Mouse (Mus musculus) cerebellum, postnatal 36 days (tissue): ENCODE measurements around the gene Slc51b.

ENCODE experiments used
- DNase-seq, 2 experiments: peaks; one replicate each; pipeline ENCODE4 v3.0.0; 2021 to 2022; ENCODE audit warnings: mixed read lengths in 2 of 2

The Slc51b gene

DNA sequence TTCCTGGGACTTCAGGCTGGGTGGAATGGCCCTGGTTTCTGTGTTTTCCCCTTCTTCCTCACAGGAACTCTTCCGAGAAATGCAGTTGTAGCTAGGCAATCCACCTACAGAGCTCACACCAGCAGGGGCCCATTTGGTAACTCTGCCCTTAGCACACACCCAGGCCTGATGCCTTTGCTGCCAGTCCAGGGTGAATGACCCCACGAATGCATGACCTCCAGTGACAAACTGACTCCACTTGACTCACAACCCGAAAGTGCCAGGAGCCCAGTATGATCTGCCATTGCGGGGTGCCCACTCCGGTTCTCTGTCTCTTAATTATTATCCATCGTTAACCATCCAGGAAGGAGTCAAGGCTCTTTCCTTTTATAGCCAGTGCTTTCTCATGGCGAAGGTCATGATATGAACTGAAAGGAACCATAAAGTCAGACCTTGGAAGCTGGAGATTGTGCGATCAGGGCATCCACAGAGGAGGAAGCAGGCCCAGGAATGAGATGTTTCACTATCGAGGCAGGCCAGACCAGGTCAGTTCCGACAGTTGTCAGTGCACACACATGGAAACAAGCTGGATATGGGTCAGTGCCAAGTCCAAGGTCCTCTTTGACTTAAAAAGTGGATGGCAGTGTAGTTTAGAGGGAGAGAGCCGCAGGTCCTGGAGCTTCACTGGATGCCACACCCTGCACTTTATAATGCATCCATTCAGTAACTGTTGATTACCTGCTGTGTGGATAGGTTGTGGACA, at the start of gene Slc51b:
Gene Slc51b, minus strand, starts transcription at position 196 of the 742 bp plus-strand sequence.
- DNase-seq: no peak

DNA sequence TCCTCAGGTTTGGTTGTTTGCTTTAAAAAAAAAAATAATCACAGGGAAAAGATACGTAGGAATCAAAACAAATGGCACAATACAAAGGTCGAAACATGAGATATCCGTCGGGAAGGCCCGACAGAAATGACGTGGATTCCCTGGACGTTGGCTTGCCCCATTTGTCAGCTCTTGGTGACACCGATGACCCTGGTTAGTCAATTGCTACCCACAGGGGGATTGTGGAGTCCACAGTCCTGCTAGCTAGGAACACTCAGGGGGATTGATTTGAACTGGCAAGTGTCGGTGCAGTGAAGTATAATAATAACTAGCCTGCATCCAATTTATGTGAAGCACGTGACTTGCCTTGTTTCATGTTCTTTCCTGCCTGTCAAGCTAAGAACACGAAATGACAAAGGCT, 44.9 kb upstream of the Slc51b start:
- DNase-seq: no peak

DNA sequence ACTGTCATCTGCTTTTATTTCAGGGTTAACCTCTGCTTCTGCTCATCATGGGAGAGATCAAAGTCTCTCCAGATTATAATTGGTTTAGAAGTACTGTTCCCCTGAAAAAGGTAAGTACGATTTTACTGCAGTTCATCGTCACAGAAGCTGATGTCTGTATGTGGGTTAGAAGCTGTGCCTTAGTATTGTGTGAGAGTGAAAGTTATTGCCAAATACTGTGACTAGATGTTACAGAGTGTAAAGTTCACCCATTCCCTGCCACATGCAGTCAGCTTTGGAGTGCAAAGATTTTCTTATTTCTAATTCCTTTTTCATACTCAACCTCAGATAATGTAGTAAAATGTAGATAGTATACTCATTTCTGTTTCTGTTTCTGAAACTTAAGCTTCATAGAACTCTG, 42.5 kb upstream of the Slc51b start:
- no peak for DNase-seq

DNA sequence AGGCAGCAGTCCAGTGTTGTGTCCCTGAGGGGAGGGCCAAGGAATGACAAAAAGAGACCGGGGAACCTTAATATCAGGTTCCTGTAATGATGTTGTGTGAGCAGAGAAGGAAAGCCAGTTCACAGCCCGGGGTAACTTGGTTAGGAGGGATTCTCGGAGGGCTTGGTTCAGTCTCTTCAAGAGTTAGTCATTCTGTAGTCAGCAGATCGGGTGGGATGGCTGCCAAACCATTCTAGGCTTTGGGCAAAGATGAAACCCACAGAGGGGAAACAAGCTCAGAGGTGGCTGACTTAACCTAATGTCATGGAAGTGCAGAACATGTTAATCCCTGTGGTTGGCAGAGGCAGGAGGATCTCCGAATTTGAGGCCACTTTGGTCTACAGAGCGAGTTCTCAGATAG, 41.4 kb upstream of the Slc51b start:
- DNase-seq: peak in 1 of 2 experiments; percentile 17

DNA sequence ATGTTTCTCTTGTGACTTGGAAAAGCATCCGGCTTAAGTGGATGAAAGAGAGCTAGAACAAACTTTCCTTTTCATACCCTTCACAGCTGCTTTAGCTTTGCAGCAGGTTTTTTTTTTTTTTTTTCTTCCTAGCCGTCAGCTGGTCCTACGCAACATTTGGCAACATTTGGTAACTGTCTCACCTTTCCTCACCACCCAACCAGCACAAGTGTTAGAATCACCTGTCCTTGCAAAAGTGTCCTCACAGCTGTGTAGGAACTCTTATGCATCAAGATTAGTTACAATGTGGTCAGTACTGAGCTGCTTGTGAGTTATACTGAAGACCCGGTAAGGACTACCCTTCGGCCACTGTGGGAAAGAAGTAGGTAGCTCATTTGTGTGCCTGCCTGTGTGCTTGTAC, 39.8 kb upstream of the Slc51b start:
- DNase-seq: no peak

DNA sequence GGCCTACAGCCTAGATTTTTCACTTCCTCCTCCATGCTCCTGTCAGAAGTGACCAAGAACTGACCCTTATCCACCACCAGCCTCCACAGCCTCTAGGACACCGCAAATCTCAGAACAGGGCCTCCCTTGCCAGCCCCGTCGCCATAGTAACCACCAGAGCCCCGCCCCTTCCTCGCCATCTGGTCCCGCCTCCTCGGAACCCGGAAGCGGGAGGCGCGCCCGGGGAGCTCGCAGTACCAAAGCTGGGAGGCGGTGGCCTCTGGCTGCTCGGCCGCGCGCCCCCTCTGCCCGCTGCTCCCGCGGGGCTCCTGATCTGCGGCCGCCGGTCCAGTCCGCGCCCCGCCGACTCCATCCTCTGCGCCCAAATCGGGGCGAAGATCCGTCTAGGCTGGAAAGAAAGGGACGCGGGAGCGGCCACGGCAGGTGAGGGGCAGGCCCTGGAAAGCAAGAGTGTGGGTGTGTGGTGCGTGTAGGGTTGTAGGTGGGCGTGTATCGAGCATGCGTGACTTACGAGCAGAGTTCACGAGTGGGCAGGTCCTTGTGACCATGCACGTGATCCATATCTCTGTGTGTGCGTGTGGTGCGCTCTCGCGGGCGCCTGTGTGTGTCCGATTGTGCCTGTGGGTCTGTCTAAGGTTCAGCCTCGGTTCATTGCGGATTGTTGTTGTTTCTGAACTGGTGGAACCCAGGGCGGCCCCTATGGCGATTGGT, 38.1 kb upstream of the Slc51b start, which contains the start of gene Spg21:
Gene Spg21, plus strand, starts transcription at position 216 of the 711 bp plus-strand sequence.
- DNase-seq: peak; percentile 95

DNA sequence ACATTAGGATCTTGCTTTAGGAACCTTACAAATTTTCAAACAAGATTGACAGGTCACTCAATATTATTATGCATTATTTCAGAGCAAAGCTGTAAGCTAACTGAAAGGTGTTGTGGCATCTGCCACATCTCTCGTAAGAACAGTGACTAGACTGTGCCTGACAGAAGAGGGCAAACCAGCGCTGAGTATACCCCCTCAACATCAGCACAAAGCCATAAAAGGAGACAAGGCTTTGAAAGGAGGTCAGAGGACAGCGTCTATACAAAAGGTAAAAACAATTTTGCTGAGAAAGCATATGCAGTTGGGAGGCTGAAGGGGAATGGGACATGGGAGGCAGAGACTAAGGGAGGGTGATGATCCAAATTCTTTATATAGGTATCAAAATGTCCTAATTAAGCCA, 37.4 kb upstream of the Slc51b start:
- DNase-seq: no peak

DNA sequence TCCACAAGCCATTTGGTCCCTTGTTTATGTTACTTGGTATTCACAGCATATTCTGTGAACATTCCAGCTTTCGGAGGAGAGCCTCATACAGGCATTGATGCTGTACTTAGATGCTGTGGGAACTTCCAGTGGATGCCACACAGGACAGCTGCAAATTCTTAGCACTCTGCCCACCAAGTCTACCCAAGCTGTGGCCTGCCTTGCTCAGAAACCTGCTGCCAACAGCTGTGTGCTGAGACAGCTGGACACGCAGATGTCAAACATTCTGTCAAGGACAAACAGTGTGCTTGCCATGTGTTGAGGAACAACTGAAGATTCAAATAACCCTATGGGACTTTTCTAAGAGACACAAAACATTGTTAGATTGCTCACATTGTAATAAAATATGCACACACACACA, 36.2 kb upstream of the Slc51b start:
- no peak for DNase-seq

DNA sequence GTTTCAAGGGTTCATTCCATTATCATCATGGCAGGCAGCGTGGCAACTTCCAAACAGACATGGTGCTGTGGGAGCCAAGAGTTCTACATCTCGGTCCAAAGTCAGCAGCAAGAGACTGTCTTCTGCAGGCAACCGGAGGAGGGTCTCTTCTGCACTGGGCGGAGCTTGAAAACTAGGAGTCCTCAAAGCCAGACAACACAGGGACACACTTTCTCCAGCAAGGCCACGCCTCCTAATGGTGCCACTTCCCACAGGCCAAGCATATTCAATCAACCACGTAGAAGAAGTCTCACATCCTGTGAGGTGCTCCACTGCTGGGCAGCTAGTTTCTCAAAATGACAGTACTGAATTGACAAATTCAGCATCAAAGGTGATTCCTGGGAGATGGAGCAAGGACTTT, 25.2 kb upstream of the Slc51b start:
- no peak for DNase-seq

DNA sequence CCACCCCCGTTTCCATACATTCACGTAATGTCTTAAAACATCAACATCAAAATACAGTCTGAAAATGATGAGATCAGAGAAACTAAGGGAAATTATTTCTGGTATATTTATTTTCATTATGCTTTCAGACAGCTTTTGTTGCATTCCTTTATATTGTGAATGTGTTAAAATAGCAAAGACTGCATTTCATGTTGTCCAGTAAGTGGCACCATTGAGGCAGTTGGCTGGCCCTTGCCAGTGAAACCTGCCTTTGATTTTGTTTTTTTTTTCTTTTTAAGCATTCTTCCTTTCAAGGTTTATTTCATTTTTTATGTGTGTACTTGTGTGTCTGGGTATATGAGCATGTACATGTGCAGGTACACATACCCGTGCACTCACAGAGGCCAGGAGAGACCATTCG, 21.9 kb upstream of the Slc51b start:
- DNase-seq: no peak

DNA sequence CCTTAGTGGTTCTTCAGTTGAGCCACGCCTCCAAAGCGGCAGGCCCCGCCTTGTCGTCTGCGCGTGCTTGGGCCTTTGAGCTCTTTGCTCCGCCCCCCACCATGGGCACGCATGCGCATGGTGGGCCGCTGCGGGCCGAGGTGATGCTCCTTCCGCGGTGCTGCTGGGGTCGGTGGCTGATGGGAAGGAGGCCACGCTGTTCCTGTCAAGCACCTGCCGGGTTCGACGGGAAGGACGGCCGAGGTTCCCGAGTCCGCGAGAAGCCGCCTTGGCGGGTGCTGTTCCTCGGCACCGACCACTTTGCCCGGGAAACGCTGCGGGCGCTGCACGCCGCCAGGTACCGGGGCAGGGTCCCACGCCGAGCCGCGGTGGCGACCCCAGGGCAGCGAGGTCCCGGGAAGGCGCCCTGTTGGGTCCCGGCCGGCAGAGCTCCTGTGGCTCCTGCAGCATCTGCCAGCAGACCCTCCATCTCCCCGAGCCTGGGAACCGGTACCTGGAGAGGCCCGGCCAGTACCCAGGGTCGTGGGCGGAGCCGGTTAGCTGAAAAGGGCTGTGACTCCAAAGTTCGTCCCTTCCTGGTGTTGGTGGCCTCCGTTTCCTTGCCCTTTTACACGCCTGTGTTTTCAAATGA, 13.0 kb upstream of the Slc51b start, which contains the start of gene Mtfmt:
Gene Mtfmt, plus strand, starts transcription at position 112 of the 631 bp plus-strand sequence.
- DNase-seq: peak; percentile 88 to 93

DNA sequence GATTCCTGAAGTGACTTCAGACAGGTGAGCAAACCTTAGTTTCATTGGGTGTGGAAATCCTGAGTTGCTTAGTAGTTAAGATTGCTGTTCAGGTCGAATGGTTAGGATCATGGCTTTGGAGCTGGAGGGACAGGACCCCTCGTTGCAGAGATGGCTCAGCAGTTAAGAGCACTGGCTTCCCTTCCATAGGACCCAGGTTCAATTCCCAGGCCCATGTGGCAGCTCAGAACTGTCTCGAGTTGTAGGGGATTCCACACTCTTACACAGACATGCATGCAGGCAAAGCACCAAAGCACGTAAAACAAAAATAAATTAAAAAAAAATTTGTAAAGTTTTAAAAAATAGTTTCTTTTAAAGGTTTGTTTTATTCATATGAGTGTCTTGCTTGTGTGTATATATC, 12.5 kb upstream of the Slc51b start:
- no peak for DNase-seq

DNA sequence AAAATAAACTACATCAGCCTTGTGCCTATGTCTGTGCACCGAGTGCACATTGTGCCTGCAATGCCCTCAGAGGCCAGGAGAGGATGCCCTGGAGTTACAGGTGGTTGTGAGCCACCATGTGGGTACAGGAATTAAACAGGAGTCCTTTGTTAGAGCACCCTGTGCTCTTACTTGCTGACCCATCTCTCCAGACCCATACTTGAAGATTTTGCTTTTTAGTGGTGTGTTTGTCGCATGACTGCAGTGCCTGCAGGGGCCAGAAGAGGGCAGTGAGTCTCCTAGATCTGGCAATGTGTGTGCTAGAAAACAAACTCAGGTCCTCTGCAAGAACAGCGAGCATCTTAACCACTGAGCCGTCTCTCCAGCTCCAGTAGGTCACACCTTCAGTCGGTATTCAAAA, 11.4 kb upstream of the Slc51b start:
- peak; percentile 21 to 30 for DNase-seq

DNA sequence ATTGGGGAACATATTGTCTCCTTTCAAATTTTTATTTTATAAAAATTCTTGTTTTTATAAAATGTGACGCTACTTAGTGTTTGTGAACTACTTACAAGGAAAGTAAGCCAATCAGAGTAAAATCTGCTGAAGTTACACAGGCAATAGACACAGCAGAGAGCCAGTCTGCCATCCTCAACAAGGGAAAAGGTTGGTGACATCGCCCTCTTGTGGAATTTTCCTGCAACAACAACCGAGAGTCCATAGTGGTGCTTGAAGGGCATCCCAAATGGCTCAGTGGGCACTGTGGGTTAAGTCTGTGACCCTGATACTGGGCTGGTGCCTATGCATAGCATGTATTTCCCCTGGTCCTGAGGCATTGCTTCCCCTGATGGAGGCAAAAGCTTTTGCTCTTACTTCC, 9.5 kb upstream of the Slc51b start:
- peak; percentile 80 to 88 for DNase-seq

DNA sequence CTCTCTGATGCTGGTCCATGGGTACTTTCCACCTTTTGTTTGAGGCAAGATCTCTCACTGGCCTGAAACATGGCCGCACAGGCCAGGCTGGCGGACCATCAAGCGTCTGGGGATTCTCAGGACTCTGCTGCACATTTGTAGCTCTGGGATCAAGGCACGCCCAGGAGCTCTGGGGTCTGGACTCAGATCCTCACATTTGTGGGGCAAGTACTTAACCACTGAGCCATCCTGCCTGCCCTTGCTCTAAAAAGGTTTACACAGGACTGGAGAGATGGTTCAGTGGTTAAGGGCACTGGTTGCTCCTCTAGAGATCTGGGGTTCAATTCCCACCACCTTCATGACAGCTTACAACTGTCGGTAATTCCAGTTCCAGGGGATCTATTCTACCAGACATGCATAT, 8.2 kb upstream of the Slc51b start:
- no peak for DNase-seq

DNA sequence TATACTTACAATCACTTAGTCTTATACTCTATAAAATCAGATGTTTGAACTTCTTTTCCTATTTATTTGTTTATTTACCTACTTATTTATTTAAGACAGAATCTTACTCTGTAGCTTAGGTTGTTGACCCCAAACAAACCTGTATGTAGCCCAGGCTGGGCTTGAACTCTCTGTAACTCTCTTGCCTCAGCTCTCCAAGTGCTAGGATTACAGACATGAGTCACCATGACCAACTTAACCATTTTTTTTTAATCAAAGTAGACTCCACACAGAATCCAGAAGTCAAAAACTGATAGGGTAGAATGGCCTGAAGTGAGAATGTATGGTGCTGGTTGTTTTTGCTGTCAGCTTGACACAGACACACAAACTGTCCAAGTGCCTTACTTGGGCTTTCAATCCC, 7.6 kb upstream of the Slc51b start:
- no peak for DNase-seq

DNA sequence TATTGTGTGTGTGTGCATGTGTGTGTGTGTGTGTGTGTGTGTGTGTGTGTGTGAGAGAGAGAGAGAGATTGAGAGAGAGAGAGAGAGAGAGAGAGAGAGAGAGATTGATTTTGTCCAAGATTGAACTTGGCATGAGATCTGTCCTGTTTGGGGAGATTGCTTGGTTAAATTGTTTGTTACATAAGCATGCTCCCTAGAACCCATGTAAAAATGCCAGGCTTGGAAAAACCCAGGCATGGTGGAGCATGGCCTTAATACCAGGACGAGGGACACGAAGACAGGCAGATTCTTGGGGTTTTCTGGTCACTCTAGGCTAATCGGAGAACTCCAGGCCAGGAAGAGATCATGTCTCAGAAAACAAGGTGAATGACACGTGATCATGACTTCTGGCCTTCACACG, 5.2 kb upstream of the Slc51b start:
- DNase-seq: no peak

DNA sequence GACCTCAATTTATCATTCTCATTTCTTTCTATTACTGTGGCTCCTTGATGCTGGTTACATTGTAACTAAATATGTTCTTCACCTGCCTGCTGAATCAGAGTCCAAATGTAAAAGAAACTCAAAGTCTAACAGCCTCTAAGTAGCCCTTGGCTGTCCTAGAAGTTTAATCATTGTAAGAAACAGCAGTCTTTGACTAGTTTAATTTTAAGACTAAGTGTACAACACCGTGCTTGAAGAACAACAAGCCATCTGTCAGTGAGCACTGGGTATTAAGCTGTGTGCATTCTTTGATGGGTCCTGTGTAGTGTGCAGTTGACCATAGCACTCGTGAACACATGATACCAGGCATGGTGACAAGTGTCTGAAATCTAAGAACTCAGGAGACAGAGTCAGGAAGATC, 4.8 kb upstream of the Slc51b start:
- DNase-seq: no peak

DNA sequence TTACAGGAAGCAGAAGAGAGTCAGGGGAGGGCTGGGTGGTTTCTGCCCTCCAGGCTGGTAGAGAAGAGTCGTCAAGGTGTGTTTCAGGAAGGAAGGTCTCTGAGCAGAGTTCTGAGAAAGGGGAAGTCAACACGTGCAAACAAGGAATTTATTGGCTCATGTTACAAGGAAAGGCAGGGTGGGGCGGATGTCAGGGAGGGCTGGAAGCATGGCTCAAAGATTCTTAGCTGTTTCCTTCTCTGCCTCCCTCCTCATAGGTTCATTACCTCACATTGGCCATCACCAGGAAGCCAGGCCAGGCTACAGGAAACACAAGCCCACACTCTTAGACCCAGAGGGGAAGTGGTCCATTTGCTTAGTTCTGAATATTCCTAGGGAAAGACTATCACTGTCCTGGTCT, 1.6 kb upstream of the Slc51b start:
- DNase-seq: no peak

DNA sequence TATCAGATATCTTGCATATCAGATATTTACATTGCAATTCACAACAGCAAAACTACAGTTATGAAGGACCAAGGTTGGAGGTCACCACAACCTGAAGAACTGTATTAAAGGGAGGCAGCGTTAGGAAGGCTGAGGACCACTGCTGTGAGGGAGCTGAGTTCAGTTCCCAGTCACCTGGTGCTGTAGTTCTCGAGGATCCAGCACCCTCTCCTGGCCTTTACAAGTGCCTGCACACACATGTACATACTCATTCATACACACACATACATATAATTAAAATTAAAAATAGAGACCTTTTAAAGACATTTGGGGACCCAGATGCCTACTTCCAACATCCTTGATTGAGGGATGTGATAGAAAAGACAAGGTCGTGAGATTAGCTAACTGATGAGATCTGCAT, 3.1 kb downstream of the Slc51b start:
- DNase-seq: no peak

DNA sequence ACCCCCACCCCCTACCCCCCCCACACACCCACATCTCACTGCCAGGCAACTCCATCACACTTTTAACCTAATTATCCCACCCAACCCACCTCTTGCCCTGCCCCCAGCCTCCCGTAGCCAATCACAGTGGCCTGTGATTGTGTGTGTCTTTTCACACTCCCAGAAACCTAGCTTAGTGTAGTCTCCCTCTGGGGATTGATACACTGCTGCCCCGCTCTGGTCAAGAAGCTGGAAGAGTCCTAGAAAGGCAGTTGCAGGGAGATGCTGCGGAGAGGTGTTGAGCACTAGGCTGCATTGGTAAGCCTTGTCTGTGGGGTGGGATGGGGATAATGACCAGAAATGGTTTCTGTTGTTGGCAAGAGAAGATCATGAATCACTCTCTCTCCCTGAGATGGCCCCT, 5.0 kb downstream of the Slc51b start:
- no peak for DNase-seq

DNA sequence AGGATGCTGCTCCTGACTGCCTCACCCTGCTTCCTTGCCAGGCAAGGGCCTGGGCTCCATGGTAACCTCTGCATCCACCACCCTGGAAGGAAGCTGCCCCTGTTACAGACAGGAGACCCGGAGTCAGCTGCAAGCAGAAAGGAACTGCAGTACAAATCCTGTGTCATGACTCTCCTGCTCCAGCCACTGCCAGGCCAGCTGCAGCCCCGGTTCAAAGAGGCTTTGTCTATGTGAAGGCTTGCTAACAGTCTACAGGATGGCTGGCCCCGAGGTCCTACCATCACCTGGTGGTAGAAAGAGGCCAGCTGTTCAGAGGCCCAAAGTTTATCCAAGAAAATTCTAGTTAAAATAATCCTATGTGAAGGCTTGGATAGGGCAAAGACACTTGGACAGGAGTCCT, 11.4 kb downstream of the Slc51b start:
- DNase-seq: no peak

DNA sequence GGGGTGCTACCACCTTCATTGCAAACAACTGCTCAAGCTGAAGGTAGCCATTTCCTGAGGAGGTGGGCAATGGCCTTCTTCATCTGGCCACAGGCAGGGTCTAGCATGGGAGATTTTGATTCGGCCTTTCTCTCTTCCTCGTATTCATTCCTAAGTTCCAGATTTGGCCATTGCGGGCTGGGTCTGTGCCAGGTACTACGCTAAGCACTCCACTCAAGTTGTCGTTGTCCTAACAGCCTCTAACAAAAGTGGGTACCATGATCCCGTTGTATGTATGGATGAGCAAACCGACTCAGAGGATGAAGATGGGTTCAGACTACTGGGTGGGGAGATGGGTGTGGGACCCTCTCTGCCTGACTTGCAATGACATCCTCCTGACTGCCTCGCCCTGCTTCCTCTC, 12.4 kb downstream of the Slc51b start:
- DNase-seq: no peak

DNA sequence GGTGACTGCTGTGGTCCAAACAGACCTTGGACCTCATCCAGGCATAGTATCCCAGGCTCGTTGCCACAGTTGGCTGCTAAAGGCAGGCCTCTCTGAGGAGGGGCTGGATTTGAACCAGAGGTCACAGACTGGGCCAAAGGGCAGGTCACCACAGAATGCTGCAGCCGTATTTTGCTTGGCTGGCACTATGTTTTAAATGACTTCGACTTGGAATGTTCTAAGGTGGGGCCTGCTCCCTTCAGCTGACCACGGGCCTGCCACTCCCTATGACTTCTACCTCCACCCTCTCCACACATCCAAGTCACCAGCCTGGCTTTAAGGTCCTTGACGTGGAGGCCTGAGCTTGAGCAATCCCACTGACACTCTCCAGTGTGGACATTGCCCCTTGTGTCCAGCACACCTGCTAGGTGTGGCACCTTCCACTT, 13.9 kb downstream of the Slc51b start:
- no peak for DNase-seq
